Mouse (Mus musculus) stomach, embryonic 16.5 days (tissue): ENCODE measurements around the gene Zfp420. TPM values are rescaled to one million over a fixed set of nuclear protein-coding genes. Genes with fewer than 3 reads are reported as not detected.
"Not testable (repeated sequence)": the region's sequence is repeated elsewhere in the genome, so short reads cannot be mapped to it uniquely, and the experiment has no call there.

Source experiments
- ATAC-seq: fragments of 200-750 bp; cut with Nextera tagmentation; 2 replicates; pipeline ENCODE4 v1.8.0; 2017; ENCODE audit warnings: moderate number of reproducible peaks, moderate TSS enrichment; ENCODE audit not compliant: insufficient read depth, low FRiP score
- H3K27ac ChIP-seq: fragments of 300-500 bp; sonication (generic); 2 replicates; pipeline ENCODE4 v1.5.1; 2014; ENCODE audit warnings: low read length
- H3K27me3 ChIP-seq: fragments of 300-500 bp; sonication (generic); 2 replicates; pipeline ENCODE4 v1.6.1; 2014; ENCODE audit warnings: low read length, control low read depth, mixed read lengths; ENCODE audit not compliant: control insufficient read depth, insufficient read depth
- H3K36me3 ChIP-seq: fragments of 300-500 bp; sonication (generic); 2 replicates; pipeline ENCODE4 v1.6.1; 2014; ENCODE audit warnings: low read length; ENCODE audit not compliant: control insufficient read depth, insufficient read depth
- H3K4me1 ChIP-seq: fragments of 300-500 bp; sonication (generic); 2 replicates; pipeline ENCODE4 v1.6.1; 2014; ENCODE audit warnings: low read length, control low read depth, mixed read lengths; ENCODE audit not compliant: control insufficient read depth, insufficient read depth
- H3K4me2 ChIP-seq: fragments of 300-500 bp; sonication (generic); 2 replicates; pipeline ENCODE4 v1.6.1; 2014; ENCODE audit warnings: low read depth, low read length, mixed read lengths
- H3K4me3 ChIP-seq: fragments of 300-500 bp; sonication (generic); replicated peaks from 2 replicates; pipeline ENCODE4 v1.5.1; 2014; ENCODE audit warnings: mild to moderate bottlenecking, low read length
- H3K9ac ChIP-seq: fragments of 300-500 bp; sonication (generic); 2 replicates; pipeline ENCODE4 v1.6.1; 2014; ENCODE audit warnings: low read length
- H3K9me3 ChIP-seq: fragments of 300-500 bp; sonication (generic); replicated peaks from 2 replicates; pipeline ENCODE4 v1.6.1; 2016; ENCODE audit warnings: low read length, control low read depth; ENCODE audit not compliant: control insufficient read depth
- WGBS: fragments of 180-500 bp; shearing (Covaris S2); extraction: QIAGEN DNeasy Blood & Tissue Kit; methylation state at CpG from one replicate; pipeline ENCODE4 v1.1.7; 2014; 5-methylcytosine and 5-hydroxymethylcytosine counted together
- polyA plus RNA-seq: library from polyadenylated mRNA; unstranded; fragments of >200 nt; fragmentation: Nextera tagmentation; extraction: Ambion mirVana; gene quantifications from 2 replicates; pipeline ENCODE4 v1.2.1, GENCODE M21; 2015

The Zfp420 gene
- polyA plus RNA-seq, 1 experiment from 2014 or later, result 7.1 TPM

DNA sequence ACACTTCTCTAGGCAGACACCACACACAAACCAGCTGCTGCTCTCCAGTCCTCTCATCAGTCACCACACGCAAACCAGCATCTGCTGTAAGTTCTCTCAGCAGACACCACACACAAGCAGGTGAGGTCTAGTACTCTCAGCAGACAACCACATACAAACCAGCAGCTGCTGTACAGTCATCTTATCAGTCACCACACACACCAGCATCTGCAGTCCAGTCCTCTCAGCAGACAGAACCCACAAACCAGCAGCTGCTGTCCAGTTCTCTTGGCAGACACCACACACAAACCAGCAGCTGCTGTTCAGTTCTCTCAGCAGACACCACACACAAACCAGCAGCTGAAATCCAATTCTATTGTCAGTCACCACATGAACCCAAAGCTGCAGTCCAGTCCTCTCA is 23.0 kb upstream of the Zfp420 start:
- no peak overlapping the region for H3K4me2 ChIP-seq
- H3K4me3 ChIP-seq, result no peak overlapping the region
- H3K9me3 ChIP-seq, result 0 out of 2 replicates have a peak, but pooled peaks cover 3% of the 10 kb centered on the region
- no peak for ATAC-seq
- H3K27me3 ChIP-seq, result no peaks in the 10 kb centered on the region
- WGBS, result 95% methylated on average over 1 of the region's 1 CpGs
- no peak overlapping the region for H3K9ac ChIP-seq
- H3K4me1 ChIP-seq, result no peaks in the 10 kb centered on the region
- H3K27ac ChIP-seq, result no peak overlapping the region
- peaks cover 5% of the 10 kb centered on the region; the same call in 1 of the 2 replicates for H3K36me3 ChIP-seq

DNA sequence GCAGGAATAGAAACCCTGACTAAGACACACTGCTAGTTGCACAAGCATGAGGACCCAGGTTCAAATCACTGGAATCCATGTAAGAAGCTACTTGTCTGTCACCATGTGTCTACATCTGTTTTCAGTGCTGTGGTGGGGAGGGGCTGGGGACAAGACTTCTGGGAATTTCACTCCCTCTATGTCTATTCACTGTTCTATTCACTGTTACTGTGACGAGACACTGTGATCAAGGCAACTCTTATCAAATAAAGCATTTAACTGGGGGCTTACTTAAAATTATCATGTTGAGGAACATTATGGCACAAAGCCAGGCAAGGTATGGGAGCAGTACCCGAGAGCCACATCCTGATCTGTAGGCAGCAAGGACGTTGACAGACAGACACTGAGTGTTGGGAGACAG is 20.5 kb upstream of the Zfp420 start:
- H3K27ac ChIP-seq, result no peak overlapping the region
- no peak for ATAC-seq
- H3K4me2 ChIP-seq, result no peak overlapping the region
- H3K9me3 ChIP-seq, result 0 out of 2 replicates have a peak, but pooled peaks cover 3% of the 10 kb centered on the region
- H3K9ac ChIP-seq, result no peak overlapping the region
- H3K4me1 ChIP-seq, result no peaks in the 10 kb centered on the region
- no peaks in the 10 kb centered on the region for H3K36me3 ChIP-seq
- no peaks in the 10 kb centered on the region for H3K27me3 ChIP-seq
- H3K4me3 ChIP-seq, result no peak overlapping the region
- WGBS, result 84% methylated on average over 3 of the region's 3 CpGs

DNA sequence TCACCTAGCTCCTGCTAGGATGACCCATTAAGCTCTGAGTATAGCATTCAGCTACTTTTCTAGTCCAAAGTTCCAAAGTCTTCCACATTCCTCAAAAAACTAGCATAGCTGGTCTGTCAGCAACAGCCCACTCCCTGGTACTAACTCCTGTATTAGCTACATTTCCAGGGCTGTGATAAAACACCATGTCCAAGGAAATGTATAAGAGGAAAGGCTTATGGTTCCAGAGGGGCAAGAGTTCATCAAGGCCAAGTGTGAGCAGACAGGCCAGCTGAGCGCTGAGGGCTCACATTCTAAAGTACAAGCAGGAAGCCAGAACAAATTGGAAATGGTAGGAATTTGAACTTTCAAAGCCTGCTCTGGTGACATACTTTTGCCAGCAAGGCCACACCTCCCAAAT is 17.7 kb upstream of the Zfp420 start:
- Histone ChIP-seq H3K9ac (no peak overlapping the region), H3K4me2 (no peak overlapping the region), H3K4me1 (no peaks in the 10 kb centered on the region), H3K36me3 (no peaks in the 10 kb centered on the region; the same call in 1 of the 2 replicates), H3K27me3 (no peaks in the 10 kb centered on the region), H3K27ac (no peak overlapping the region), H3K9me3 (no peaks in the 10 kb centered on the region), H3K4me3 (no peak overlapping the region)
- ATAC-seq, result no peak
- 95% methylated on average over 1 of the region's 1 CpGs for WGBS

DNA sequence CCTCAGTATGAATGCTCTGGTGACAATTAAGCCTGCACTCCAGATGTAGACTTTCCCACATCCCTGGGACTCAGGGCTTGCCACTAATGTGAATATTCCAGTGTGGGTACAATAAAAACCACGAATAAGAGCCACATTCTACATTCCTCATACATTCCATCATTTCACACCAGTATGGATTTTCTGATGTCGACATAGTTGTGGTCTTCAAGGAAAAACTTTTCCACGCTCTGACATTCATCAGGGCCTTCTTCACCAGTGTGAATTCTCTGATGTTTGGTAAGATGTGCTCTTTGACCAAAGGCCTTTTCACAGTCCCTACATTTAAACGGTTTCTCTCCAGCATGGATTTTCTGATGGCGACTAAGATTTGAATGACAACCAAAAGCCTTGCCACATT is 15.2 kb upstream of the Zfp420 start:
- no peaks in the 10 kb centered on the region; the same call in 1 of the 2 replicates for H3K36me3 ChIP-seq
- H3K4me2 ChIP-seq, result no peak overlapping the region
- ATAC-seq, result no peak
- H3K4me3 ChIP-seq, result no peak overlapping the region
- no peak overlapping the region for H3K27ac ChIP-seq
- no peak overlapping the region for H3K9ac ChIP-seq
- H3K27me3 ChIP-seq, result no peaks in the 10 kb centered on the region
- H3K9me3 ChIP-seq, result no peaks in the 10 kb centered on the region
- 87% methylated on average over 5 of the region's 5 CpGs for WGBS
- no peaks in the 10 kb centered on the region for H3K4me1 ChIP-seq

DNA sequence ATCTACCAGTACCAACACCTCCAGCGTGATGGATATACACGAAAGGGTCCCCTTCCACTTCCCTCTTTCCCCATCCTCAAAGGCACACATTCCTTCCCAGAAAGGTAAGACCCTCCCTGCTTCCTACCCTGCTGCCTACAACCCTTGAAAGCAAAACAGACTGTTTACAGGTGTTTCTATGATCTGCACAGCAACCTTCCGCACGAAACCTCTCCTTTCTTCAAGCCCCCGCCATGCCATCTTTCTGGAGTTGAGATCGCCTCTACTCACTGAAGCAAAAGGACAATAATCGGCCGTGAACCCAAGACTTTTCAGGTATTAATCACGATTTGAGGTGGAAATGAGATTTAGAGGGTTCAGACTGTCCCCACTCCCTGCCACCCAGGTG is 7.0 kb upstream of the Zfp420 start:
- Histone ChIP-seq H3K4me3 (peak overlapping the region; percentile 68), H3K4me2 (peak overlapping the region; percentile 94), H3K4me1 (peaks cover 5% of the 10 kb centered on the region; the same call in 1 of the 2 replicates), H3K36me3 (no peaks in the 10 kb centered on the region), H3K9me3 (no peaks in the 10 kb centered on the region), H3K27ac (no peak overlapping the region), H3K27me3 (no peaks in the 10 kb centered on the region), H3K9ac (peak overlapping the region; percentile 78)
- ATAC-seq, result no peak
- 58% methylated on average over 9 of the region's 9 CpGs for WGBS

DNA sequence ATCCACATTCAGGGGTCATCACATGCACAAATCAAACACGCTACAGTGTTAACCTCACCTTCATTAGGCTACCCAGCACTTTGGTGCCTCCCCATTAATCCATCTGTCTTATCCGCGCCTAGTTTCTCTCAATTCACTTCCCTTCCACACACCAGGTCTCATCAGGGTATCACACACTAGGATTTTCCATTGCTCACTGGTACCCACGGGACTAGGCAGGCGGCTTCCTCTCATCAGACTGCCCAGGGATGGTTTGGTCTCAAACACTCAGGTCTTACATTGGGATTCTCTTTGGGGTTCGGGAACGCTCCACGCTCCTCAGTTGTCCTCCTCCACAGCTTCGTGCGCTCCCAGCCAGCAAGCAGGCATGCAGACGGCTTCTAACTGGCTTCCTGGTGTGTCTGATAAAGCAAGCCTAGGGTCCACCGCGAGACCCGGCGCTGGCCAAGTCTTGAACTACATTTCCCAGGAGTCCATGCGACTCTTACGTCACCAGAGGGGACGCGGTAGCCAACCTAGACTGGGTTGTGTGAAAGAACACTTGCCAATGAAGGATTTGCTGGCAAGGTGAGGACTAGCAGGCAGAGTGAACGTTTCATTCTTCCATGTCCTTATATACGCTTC is 6.4 kb upstream of the Zfp420 start, which contains the start of gene Zfp940:
TSS of gene Zfp940 (minus strand) at position 451 of the 624 bp plus-strand sequence.
- peak within 1 kb of the TSS; percentile 94 for H3K4me2 ChIP-seq
- H3K4me1 ChIP-seq, result peaks cover 5% of the 10 kb centered on the region; the same call in 1 of the 2 replicates
- WGBS, result under 1% methylated on average over 21 of the region's 21 CpGs
- H3K4me3 ChIP-seq, result peak within 1 kb of the TSS; percentile 68
- H3K27ac ChIP-seq, result no peak within 1 kb of the TSS
- ATAC-seq, result peak; percentile 95
- peak within 1 kb of the TSS; percentile 78 for H3K9ac ChIP-seq
- no peaks in the 10 kb centered on the region for H3K27me3 ChIP-seq
- H3K9me3 ChIP-seq, result no peaks in the 10 kb centered on the region
- no peaks in the 10 kb centered on the region for H3K36me3 ChIP-seq

DNA sequence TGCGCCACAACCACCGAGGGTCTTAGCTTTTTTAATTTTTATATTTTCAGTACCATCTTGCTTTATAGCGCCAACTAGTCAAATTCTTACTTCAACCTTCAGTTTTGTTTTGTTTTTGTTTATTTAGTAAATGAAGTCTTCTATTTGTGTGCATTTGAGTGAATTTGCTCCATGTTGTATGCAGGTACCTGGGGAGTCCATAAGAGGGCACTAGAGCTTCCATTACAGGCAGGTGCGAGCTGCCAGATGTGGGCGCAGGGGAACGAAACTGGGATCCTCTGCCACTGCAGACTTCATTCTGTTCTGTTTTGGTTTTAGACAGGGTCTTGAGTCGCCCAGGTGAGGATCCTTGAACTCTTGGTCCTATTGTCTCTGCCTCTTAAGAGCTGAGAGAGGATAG is 1.9 kb downstream of the Zfp420 start:
- Histone ChIP-seq H3K36me3 (no peaks in the 10 kb centered on the region), H3K4me2 (no peak overlapping the region), H3K4me3 (no peak overlapping the region), H3K9ac (no peak overlapping the region), H3K9me3 (no peaks in the 10 kb centered on the region), H3K27ac (no peak overlapping the region), H3K4me1 (peaks cover 5% of the 10 kb centered on the region; the same call in 1 of the 2 replicates), H3K27me3 (no peaks in the 10 kb centered on the region)
- WGBS, result 91% methylated on average over 7 of the region's 7 CpGs
- ATAC-seq, result no peak

DNA sequence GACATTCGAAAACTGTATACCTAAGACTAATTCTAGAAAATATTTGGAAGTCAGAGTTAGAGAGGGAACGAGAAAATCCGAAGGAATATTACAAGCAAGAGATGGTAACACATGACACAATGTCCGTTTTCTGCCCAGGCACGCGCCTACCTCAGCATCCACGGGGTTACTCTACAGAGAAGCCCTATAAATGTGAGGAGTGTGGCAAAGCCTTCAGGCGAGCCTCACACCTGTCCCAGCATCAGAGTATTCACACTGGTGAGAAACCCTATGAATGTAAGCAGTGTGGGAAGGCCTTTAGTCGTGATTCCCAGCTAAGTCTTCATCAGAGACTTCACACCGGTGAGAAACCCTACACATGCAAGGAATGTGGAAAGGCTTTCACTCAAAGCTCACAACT is 14.5 kb downstream of the Zfp420 start:
- Histone ChIP-seq H3K9ac (no peak overlapping the region), H3K36me3 (peaks cover 25% of the 10 kb centered on the region), H3K4me3 (no peak overlapping the region), H3K9me3 (peaks cover 23% of the 10 kb centered on the region), H3K4me2 (no peak overlapping the region), H3K27ac (no peak overlapping the region), H3K4me1 (no peaks in the 10 kb centered on the region), H3K27me3 (no peaks in the 10 kb centered on the region)
- ATAC-seq, result no peak
- 94% methylated on average over 10 of the region's 10 CpGs for WGBS

DNA sequence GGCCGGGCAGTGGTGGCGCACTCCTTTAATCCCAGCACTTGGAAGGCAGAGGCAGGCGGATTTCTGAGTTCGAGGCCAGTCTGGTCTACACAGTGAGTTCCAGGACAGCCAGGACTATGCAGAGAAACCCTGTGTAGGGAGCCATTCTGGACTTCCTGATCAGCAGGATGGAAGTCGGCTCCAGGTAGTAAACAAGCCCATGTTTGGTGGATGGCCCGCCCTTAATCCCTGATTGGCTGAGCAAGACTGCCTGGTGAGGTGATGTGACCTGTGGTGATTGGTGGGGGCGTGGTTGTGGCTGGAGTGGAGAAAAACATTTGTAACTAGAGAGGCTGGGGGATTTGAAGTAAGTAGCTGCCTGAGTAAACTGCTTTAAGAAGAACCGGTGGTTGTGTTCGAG is 17.8 kb downstream of the Zfp420 start:
- WGBS, result 88% methylated on average over 9 of the region's 9 CpGs
- ATAC-seq, H3K4me3 ChIP-seq, H3K4me1 ChIP-seq, H3K27ac ChIP-seq, H3K9ac ChIP-seq, H3K4me2 ChIP-seq, H3K27me3 ChIP-seq: not testable (repeated sequence)
- H3K36me3 ChIP-seq, result peaks cover 25% of the 10 kb centered on the region
- peaks cover 23% of the 10 kb centered on the region for H3K9me3 ChIP-seq
